In genomic region chr4:16415463-16415862, GRCm38 (mm10) we compare ENCODE assay signal across 18 mouse cellular contexts.
"Had no signal": no experiment of that assay in that cellular context is flagged by ENCODE, and none has a peak within 500 bp of the region (broad histone marks: within the 10 kb centered on the region; RNA-seq: fewer than 3 reads in every experiment).

No protein-coding gene starts in this region.

- ATAC-seq: midbrain, embryonic 16.5 days had no signal

- H3K27ac ChIP-seq: liver, embryonic 14.5 days; midbrain, embryonic 10.5 days; midbrain, embryonic 12.5 days; neural tube, embryonic 13.5 days; neural tube, embryonic 15.5 days had no signal

- H3K36me3 ChIP-seq: midbrain, embryonic 10.5 days; midbrain, embryonic 12.5 days; neural tube, embryonic 13.5 days; neural tube, embryonic 15.5 days had no signal

- H3K27me3 ChIP-seq: midbrain, embryonic 12.5 days; neural tube, embryonic 13.5 days; neural tube, embryonic 15.5 days had no signal

- H3K9ac ChIP-seq: liver, embryonic 14.5 days; midbrain, embryonic 12.5 days; neural tube, embryonic 13.5 days; neural tube, embryonic 15.5 days had no signal

- H3K4me2 ChIP-seq: midbrain, embryonic 12.5 days; neural tube, embryonic 13.5 days; neural tube, embryonic 15.5 days had no signal

- H3K9me3 ChIP-seq: midbrain, embryonic 10.5 days; midbrain, embryonic 12.5 days; neural tube, embryonic 13.5 days; neural tube, embryonic 15.5 days had no signal

- DNase-seq: lung, postnatal 10 days; lung, postnatal 4 days; midbrain, embryonic 14.5 days; retina, postnatal 1 day; right cerebral cortex, adult 18-20 months; right cerebral cortex, postnatal 25 days; right cerebral cortex, postnatal 4 days; spleen, adult 18-20 months; thymus, adult 18-20 months; thymus, postnatal 14 days; thymus, postnatal 36 days had no signal

- H3K4me1 ChIP-seq: midbrain, embryonic 10.5 days; midbrain, embryonic 12.5 days; neural tube, embryonic 13.5 days; neural tube, embryonic 15.5 days had no signal

- H3K4me3 ChIP-seq: midbrain, embryonic 10.5 days; midbrain, embryonic 12.5 days; myocyte; neural tube, embryonic 13.5 days; neural tube, embryonic 15.5 days had no signal
